Mouse (Mus musculus): ENCODE measurements around the gene Irx4.

Gene Irx4

DNA sequence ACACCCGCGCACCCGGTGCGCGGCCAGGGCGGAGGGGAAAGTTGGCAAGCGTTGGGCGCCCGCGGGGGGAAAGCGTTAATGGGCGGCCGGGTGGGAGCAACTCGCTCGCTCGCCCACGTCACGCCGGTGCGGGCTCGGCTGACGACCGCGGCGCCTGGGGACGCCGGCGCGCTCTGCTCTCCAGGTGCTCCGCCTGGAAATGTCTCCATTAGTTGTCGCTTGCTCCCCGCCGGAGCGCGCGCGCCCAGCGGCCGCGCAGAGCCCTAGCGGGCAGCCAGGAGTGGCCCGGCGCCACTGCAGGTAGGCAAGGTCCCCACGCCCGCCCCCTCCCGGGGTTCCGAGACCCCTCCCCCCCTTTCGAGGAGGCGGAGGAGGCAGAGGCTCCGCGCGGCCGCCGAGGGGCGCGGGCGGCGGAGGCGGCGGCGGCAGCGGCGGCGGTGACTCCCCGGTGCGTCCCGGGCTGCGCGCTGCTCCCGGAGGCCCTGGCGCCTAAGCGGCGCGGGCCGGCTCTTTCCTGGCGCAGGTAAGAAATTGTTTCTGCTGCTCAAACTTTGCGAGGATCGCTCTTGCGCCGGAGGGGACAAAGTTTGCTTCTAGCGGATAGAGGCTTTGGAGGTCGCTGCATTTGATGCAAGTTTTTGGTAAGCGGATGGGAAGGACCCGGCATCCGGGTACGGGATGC, at the start of gene Irx4:
TSS of gene Irx4 (plus strand) at position 126 of the 682 bp plus-strand sequence.
- no peak for DNase-seq (ENCODE audit: low read depth, low spot score)

DNA sequence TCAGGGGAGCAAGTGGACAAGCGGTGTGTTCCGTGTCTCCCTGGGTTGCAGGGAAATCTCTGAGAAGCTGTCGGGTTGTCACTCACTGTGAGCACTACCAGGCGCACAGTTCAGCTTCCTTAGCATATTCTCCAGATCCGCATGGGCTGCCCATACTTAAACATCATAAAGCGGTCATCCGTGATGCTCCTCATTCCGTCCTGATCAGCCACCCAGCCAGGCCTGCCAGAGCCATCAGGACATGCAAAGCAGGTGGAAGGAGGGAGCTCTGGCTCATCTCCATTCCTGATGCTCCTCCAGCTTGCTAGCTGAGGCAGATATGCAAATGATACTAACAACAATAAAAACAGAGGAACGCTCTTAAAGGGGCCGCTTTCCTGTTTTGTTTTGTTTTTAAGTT, 46.0 kb upstream of the Irx4 start:
- no peak for DNase-seq (ENCODE audit: low read depth, low spot score)

DNA sequence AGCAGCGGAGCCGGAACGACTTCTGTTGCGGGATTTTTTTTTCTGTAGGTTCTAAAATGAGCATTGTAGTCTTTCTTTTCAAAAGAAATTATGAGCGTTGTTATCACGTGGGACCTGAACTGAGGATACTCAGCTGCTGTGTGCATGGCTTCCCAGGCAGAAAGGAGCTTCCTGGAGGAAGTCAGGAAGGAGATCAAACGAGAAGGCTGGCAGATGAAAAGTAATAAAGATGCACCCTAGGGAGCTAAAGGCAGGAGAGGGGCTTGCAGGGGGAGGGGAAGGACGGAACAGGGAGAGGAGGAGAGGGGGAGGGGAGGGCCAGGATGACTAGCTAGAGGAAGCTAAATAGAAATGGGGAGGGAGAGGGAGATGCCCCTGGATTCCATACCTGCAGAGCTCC, 23.8 kb upstream of the Irx4 start:
- DNase-seq (ENCODE audit: low read depth, low spot score) = no peak

DNA sequence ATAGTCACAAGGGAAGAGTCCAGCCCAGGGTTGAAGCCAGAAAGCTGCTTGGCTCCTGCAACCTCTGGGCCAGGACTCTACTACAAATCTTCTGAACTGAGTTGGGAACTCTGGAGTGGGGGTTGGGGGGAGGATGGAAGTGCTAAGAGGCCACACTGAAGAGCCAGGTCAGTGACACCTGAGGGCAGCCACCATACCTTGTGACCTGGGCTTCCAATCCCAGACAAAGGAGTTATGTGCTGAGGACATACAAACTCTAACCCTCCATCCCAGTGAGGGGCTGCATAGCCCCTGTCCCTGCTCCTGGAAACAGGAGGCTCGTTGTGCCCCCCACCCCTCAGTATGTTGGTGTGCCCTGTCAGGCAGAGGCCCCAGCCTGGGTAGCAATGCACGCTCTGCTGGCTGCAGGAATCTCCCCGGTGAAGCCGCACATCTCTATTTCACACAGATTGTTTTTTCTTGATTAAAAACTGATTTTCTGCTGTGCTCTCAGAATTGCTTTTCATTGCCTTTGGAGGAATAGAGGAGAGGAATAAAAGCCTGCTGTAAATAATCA, 21.0 kb upstream of the Irx4 start:
- no peak for DNase-seq (ENCODE audit: low read depth, low spot score)

DNA sequence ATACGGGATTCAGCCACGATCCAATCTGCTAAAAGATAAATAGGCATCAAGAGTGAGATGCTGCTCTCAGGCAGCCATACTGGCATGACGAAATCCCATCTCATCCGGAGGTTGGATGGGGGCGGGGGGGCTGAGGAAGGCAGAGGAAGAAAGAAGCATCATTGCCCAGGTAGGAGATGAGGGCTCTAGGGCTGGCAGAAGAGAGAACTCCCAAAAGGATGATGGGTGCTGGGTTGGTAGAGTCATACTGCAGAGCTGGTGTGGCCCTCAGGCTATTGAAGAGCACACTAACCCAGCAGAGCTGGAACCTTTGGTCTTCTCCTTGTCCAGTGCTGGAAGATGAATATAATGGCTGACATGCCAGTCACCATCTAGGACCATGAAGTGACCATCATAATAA, 17.7 kb upstream of the Irx4 start:
- no peak for DNase-seq (ENCODE audit: low read depth, low spot score)

DNA sequence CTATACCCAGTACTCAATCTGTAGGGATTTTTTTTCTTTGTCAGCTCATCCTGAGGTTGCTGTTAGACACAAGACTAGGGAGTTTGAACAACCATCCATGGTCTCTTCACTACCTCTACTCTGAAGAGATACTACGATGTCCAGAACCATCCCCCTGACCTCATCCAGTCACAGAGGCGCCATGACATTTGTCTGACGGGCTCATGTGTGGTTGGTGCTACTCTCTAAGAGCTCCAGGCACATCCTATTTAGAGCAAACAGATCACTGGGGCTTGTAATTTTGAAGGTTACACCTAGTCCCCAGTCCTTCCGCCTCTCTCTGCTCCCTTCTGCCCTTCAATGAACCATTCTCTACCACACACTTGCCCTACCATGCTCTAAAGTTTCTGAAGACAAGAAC, 13.3 kb upstream of the Irx4 start:
- DNase-seq (ENCODE audit: low read depth, low spot score) = no peak

DNA sequence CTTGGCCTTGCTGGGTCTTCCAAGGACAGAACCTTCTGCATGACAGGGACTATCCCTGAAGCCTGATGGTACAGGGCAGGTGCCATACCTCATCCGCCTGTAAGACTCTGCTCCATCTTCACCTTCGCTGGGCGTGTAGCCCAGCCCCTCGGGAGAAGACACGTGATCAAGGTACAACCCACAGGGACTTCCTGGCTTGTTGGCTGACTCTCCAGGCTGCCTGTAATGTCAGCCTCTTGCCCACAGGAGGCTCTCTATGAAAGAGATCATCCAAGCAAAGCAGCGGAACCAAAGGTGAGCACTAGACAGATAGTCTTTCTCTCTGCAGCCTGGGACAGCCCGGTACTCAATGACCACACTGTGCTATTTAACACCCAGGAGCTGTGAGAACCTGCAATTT, 9.1 kb upstream of the Irx4 start:
- DNase-seq (ENCODE audit: low read depth, low spot score) = no peak

DNA sequence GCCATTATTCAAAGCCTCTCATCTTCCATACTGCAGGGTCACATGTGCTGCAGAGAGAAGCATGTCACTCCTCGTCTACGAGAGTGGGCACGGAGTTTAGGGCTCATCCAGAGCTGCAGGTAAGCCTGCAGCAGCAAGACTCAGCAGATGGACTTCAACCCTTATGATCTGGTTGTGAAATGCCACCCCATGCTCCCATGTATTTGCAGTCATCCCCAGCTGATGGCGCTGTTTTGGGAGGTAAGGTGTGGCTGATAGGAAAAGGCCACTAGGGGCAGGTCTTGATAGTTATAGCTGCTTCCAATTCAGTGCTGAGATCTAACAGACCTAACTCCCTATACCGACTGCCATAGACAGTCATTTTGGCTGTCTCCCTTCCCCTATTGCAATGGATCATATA, 8.3 kb upstream of the Irx4 start:
- no peak for DNase-seq (ENCODE audit: low read depth, low spot score)

DNA sequence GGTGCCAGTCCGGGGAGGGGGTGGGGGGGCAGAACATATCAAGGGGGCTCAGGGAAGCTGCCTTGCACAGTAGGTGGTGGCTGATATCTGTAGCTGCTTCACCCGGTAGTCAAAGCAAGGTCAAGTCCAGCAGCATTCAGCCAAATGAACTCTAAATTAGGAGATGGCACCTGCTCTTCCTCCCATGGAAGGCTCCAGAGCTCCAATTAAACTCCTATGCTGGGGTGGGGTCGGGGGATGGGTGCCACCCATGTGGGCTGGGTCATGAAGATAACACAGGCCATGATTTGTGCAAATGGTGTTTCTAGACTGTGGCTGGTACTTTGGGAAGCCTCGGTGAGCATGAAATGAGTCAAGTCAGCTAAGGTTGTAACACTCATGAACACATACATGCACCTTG, 1.9 kb upstream of the Irx4 start:
- no peak for DNase-seq (ENCODE audit: low read depth, low spot score)

DNA sequence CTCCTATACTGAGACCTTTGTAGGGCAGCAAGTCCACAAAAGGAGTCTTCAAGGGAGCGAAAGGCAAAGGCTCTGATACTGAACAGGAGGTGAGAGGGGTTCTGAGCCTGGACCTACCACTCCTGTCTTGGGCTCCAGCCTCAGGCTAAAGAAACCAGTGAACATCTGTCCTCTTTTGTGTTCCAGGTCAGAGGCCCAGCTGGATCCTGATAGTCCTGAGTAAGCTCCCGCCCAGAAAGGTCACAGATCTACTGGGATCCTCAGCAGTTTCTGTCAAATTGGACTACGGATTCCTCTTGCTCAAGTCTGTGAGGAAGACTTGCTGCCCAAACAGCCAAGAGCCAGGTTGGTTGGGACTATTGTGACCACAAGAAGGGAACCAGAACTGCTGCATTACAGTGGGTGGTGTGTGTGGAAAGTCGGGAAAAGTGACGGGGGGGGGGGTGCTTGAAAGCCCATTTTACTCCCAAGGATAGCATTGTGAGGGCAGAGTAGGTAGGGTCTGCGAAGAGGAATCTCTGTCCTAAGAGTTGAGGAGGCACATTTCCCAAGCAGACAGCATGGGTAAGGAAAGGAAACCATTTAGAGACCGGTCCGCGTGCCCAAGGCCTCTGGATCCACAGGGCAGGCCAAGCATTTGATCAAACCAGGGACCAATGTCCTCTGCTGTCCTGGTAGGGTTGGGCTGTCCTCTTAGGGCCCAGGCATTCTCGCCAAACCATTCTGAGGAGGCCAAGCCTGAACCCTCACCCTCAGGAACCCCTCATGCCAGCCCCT, 514 bp upstream of the Irx4 start:
- DNase-seq (ENCODE audit: low read depth, low spot score) = no peak

DNA sequence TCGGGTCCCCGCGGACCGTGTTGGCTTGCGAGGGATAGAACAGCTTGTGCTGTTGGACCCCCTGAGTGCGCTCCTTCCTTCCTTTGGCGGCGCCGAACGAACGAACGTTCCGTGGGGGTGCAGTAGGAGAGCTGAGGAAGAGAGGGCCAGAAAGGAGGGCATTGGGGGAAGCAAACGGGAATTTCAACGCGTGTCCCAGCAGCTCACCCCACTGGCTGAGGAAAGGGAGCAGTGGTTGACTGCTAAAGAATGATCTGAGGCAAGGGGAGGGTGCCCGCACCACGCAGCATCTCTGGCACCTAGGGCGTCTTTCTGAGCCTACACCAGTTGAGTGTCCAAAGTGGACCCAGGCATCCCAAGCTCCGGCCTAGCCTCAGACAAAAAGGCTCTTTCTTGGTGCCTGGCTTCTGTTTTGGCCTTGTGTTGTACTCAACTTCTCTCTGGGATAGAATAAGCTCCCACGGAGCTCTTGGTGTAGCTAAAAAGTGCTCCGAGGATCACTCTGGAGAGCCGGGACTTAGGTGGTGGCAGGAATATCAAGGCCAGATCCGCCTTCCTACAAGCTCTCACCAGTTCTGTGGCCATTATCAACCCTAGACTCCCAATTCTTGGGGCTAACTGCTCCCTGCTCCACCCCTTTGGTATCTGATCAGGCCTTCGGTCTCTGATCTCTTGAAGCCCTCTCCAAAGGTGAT, 904 bp downstream of the Irx4 start:
- DNase-seq (ENCODE audit: low read depth, low spot score) = no peak

DNA sequence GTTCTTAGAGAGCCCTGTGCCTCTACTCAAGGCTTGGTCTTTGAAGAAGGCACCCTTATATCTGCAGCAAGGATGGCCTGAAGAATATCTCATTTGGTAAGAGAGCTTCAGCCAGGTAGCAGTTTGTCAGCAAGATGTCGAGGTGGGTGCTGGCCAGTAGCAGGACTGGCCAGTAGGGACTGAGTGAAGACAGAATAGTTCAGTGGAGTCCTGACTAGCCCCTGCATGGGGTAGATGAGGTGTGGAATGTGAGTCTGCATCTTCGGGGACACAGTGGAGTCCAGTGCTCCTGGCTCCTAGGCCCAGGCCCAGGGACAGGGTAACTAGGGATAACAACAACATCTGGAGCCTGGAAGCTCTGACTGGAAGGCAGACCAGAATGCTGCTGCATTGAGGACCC, 1.6 kb downstream of the Irx4 start:
- no peak for DNase-seq (ENCODE audit: low read depth, low spot score)

DNA sequence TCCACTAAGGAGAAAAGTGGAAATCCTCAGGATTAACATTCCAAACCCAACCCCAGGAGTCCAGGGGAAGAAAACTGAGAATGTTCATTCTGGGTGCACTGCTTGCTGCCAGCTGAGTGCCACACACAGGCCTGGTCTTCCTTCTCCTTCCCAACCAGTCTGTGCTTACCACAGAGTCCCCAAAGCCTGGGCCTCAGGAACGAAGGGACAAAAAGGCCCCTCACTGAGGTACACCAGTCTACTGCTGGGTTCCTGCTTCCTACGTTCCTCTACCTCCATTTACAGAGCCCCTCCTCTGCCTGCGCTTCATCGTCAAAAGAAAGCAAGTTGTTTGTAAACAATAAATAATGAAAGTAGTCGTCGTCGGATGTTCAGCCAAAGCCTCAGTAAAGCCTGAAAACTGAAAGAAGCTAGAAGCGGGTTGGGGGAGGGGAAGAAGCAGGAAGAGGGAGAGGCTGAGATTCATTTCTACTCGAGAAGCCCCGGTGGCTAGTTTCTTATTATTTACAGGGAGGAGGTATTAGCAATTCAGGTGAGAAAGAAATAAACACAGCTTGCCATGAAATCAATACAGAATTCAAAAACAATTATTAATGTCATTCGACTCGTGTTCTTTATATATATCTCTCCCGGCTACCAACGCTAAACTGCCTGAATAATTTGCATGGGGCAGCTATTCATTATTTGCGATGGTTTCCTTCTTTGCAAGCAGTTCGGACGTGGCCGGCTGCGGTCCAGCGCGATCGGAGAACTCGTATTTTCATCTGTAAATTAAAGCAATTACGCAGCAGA, 2.3 kb downstream of the Irx4 start:
- DNase-seq (ENCODE audit: low read depth, low spot score) = no peak

DNA sequence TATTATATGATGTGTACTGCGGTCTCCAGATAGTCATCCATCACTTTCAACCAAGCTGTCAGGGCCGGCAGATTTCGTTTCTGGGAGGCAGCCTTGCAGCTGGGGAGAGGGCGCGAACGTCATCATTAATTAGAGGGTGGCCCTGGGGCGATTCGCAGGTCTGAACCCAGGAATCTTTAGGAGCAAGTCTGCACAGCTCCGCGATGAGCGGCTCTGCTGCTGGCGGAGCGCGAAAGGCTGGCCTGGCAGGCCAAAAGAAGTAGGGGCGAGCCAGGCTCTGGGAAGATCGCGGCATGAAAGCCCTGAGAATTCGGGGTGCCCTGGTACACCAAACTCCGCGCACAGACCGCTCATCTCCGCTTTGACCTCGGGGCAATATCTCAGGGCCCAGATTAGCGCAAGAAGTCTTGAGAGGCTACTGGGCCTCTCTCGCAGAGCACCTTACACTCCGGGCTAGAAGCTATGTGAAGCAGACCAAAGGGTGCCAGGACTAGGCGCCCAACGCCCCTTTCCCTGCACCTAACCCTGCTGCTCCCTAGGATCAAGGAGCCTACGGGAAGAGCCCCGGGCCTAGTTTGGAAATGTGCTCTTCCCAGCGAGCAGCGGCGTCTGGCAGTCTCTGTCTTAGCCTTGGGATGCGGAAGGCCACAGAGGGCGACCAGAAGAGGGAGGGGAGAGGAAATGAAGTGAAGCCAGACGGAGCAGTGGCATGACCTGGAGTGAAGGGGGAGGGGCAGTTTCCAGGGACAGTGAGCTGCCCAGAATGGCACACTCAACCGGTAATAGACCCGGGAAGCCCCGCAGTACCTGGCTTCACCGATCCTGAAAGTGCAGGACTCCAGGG, 3.1 kb downstream of the Irx4 start:
- DNase-seq (ENCODE audit: low read depth, low spot score) = no peak

DNA sequence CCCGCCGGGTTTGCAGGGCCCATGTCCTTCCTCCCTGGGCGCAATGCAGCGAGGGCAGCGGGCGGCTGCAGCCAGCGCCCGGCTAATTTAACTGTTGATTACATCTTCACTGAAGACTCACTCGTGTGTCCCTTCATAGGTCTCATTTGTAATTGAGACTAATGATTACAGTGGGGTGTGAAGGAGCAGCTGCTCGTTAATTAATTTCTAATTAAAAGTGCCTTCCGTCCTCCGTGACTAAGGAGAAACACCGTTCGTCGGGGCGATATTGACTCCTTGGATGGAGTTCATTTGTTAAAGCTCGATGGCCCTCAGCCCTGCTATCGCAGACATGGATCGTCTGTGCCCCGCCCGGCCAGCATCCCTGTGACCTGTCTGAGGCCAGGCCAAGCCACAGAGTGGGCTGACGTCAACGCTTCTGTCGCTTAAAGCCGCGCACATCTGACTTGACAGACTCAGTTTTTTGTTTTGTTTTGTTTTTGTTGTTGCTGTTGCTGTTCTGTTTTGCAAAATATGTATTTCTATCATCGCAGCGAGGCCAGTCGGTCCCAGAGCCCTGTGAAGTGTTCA, 4.0 kb downstream of the Irx4 start:
- DNase-seq (ENCODE audit: low read depth, low spot score) = no peak

DNA sequence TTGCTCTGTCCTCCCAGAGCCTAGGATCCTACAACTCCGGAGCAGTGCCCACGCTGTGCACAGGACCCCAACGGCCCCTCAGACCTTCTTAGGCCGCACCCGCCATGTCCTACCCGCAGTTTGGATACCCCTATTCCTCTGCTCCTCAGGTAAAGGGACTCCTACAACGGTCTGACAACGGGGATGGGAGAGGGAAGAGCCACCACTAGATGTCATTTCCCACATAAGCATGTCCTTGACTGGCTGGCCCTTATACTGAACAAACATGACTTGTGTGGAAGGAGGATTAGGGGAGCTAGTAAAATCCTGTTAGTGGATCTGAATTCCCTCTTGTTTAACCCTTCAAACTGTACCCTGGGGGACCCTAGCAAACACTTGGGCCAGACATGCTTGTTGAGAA, 4.6 kb downstream of the Irx4 start:
- DNase-seq (ENCODE audit: low read depth, low spot score) = no peak

DNA sequence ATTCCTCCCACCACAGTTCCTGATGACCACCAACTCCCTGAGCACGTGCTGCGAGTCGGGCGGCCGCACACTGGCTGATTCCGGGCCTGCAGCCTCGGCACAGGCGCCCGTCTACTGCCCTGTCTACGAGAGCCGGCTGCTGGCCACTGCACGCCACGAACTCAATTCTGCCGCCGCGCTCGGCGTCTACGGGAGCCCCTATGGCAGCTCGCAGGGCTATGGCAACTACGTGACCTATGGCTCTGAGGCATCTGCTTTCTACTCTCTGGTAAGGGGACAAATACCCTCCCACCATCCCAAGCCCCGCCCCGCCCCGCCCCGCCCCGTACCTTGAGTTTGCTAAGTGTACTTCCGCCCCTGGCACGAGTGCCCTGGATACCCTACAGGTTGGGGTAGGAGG, 5.2 kb downstream of the Irx4 start:
- no peak for DNase-seq (ENCODE audit: low read depth, low spot score)

DNA sequence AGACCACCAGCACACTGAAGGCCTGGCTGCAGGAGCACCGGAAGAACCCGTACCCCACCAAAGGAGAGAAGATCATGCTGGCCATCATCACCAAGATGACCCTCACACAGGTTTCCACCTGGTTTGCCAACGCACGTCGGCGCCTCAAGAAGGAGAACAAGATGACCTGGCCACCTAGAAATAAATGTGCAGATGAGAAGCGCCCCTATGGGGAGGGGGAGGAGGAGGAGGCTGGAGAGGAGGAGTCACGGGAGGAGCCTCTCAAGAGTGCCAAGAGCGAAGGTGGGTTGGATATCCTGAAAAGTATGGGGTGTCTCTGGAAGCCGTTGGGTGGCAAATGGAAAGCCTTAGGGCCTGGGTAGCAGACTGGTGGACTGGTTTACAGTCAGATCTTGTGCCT, 7.3 kb downstream of the Irx4 start:
- DNase-seq (ENCODE audit: low read depth, low spot score) = no peak

DNA sequence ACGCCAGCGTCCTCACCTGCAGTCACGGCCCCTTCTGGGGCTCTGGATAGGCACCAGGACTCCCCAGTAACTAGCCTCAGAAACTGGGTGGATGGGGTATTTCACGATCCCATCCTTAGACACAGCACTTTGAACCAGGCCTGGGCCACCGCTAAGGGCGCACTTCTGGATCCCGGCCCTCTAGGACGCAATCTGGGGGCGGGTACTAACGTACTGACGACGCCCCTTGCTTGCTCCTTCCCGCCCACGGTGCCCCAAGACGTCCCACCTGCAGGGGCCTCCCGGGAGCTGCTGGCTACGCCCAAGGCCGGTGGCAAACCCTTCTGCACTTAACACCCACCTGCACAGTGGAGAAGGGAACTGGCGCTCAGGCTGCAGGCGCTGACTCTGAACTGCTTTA, 8.4 kb downstream of the Irx4 start:
- no peak for DNase-seq (ENCODE audit: low read depth, low spot score)

DNA sequence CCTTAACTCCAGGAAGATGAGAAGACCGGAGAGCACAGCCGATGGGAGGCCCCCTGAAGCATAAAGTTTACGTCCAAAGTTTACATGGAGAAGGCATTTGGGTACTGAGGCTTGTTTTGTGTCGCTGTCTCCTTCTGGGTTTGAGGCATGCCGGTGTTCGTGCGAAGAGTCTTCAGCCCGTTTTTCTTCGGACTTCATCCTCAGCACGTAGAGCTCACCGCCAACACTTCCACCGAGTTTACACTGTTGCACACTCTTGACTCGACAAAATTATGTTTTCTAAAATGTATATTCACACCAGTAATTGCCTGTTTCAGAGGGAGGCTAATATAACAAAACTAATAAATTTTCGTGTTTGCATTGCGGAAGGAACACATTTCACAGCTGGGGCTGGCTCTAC, 9.0 kb downstream of the Irx4 start:
- no peak for DNase-seq (ENCODE audit: low read depth, low spot score)

DNA sequence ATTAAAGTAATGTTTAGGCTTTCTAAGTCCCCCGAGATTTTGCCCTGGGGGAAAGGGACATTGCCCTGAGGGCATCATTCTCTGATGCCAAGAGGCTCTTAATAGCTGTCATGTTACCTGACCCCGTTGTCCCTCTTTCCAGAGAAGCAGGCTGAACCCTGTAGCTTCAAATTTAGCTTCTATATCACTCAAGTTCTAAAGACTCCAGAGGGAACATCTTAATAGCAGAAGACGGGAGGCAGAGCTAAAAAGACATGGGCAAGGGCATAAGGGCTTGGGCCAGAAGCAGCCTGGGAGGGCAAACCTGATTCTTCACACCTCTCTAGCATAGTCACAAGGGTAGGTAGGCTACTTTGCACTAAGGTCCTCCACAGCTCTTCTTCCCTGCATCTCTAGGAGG, 9.6 kb downstream of the Irx4 start:
- DNase-seq (ENCODE audit: low read depth, low spot score) = no peak
